Comparison of ENCODE assay signal across 8 mouse cellular contexts in genomic region chr10:43578754-43579380, GRCm38 (mm10). TPM values are rescaled to one million over a fixed set of nuclear protein-coding genes. Genes with fewer than 3 reads are reported as not detected.
DNase-seq lines count a peak whose midpoint lies in the region; TF ChIP-seq lines count a peak whose summit lies in the region.

No protein-coding gene starts in this region.

- peak overlapping the region; percentile 55 for H3K27ac ChIP-seq in embryonic fibroblast, embryonic 13.5 days (ENCODE audit: insufficient read depth, low read length)

- intact Hi-C loops in heart, postnatal 10 days (cut with DNase I): loop anchor here (5.0 to 10.0 kb wide), 4 partner anchors 168 to 596 kb away; partner anchors contain the start of genes Qrsl1 and Rtn4ip1

- TF ChIP-seq POLR2A in embryonic fibroblast, embryonic 13.5 days (IDR thresholded peaks at IDR 0.05; ENCODE audit: low read depth, low read length): peak; percentile 89

- DNase-seq in CD4-positive, CD25-positive, alpha-beta regulatory T cell, adult 2 months (ENCODE audit: low read depth, low spot score): peak; percentile 54
- peak; percentile 85 for DNase-seq in ZHBTc4 (ENCODE audit: low read depth, low spot score)
- peak; percentile 47 to 52 for DNase-seq in heart, postnatal 10 days
- peak; percentile 90 to 94 for DNase-seq in kidney, postnatal 4 days
- peak; percentile 88 for DNase-seq in mesoderm, embryonic 11.5 days (ENCODE audit: low read depth, low spot score)
- peak; percentile 88 to 91 for DNase-seq in spleen, adult 18-20 months
- DNase-seq in layer of hippocampus, adult 18-20 months (ENCODE audit: low spot score in 2 of 2): no peak

- no peak for TF ChIP-seq CTCF in embryonic fibroblast, embryonic 13.5 days (IDR thresholded peaks at IDR 0.05; ENCODE audit: borderline replicate concordance, insufficient read depth, low read length)

- no peaks in the 10 kb centered on the region for H3K4me1 ChIP-seq in embryonic fibroblast, embryonic 13.5 days (ENCODE audit: control insufficient read depth, insufficient read depth, low read length)

- peak overlapping the region; percentile 95 for H3K4me3 ChIP-seq in embryonic fibroblast, embryonic 13.5 days (ENCODE audit: insufficient read depth, low read length)

RNA-seq across cellular contexts. Expression of gene Cd24a, which starts 0.8 kb away (rescaled TPM):
- polyA plus RNA-seq in embryonic fibroblast, embryonic 13.5 days (2011; ENCODE audit: insufficient read length, low read depth, missing spikeins): 63.0 and 85.7 TPM in 2 replicates
- 10 to 100 TPM in 1 of 2 experiments, 1 to 10 TPM in 1; 6.8 to 11.0 TPM for total RNA-seq in heart, postnatal 10 days (2021)
- total RNA-seq in layer of hippocampus, adult 18-20 months (2021): 1 to 10 TPM; 6.3 to 6.8 TPM

RNA-seq across cellular contexts. Expression of gene 1700021F05Rik, which starts 38.1 kb away (rescaled TPM):
- 30.7 and 32.6 TPM in 2 replicates for polyA plus RNA-seq in embryonic fibroblast, embryonic 13.5 days (2011; ENCODE audit: insufficient read length, low read depth, missing spikeins)
- total RNA-seq in heart, postnatal 10 days (2021): 10 to 100 TPM; 91.6 to 94.8 TPM
- total RNA-seq in layer of hippocampus, adult 18-20 months (2021): 10 to 100 TPM; 44.3 to 46.4 TPM

RNA-seq across cellular contexts. Expression of gene Gm9803, which starts 55.0 kb away (rescaled TPM):
- 15.4 and 21.8 TPM in 2 replicates for polyA plus RNA-seq in embryonic fibroblast, embryonic 13.5 days (2011; ENCODE audit: insufficient read length, low read depth, missing spikeins)
- total RNA-seq in heart, postnatal 10 days (2021): 10 to 100 TPM in 1 of 2 experiments, 1 to 10 TPM in 1; 5.0 to 12.9 TPM
- 10 to 100 TPM; 13.9 to 16.4 TPM for total RNA-seq in layer of hippocampus, adult 18-20 months (2021)

Comparison
In these comparisons a context has a peak if more than half of its experiments do, and no peak if none do; other contexts are left out.
1. DNase-seq: peak in CD4-positive, CD25-positive, alpha-beta regulatory T cell, adult 2 months (single experiment), ZHBTc4 (single experiment), heart, postnatal 10 days (2 of 2), kidney, postnatal 4 days (2 of 2), mesoderm, embryonic 11.5 days (single experiment) and spleen, adult 18-20 months (2 of 2); none in layer of hippocampus, adult 18-20 months (0 of 2).